Mouse (Mus musculus) liver, adult (tissue): ENCODE results near the gene Kdm2b.

Source experiments
- GATA4 ChIP-seq: IDR thresholded peaks from 2 replicates; pipeline ENCODE4 v1.6.1; 2014; ENCODE audit warnings: mild to moderate bottlenecking, low read length; ENCODE audit not compliant: insufficient replicate concordance

Kdm2b gene

DNA sequence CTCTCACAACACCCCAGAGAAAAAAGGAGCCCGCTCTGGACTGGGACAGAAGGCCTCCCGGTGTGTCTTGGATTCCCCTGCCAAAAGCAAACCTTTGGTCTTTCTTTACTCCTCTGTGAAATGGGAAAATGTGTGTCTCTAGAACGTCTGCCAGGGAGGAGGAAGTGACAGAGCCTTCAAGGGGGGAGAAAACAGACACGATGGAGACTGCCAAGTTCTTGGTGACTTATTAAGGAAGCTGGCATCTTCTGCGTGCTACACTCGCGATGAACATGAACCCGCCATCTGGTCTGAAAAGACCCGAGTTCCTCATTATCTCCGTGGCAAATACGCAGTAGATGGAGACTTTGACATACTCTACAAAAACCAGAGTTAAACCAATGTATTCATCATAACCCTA lies 24.2 kb downstream of the Kdm2b start:
- no peak for TF ChIP-seq GATA4

- no peak for TF ChIP-seq GATA4
Observed at GRCm38 (mm10) chr5:122964853-122965252, 24.8 kb downstream of the Kdm2b start.

- no peak for TF ChIP-seq GATA4
Observed at GRCm38 (mm10) chr5:122961905-122962304, 27.7 kb downstream of the Kdm2b start.

DNA sequence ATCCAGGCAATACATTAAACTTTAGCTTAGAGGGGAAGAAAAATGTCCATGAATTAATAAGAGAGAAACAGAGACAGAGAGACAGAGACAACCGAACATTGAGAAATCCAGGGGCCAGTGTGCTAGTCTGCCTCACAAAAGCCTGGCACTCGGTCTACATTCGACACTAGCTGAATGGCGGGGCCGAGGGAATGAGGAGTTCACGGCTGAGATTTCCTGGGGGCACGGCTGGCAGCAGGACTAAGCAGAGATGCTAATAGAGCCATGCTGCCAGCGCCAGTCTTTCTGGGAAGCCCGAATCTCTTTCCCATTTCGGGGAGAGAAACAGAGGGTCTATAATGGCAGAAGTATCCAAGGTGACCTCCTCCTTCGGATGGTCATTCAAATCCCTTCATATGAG lies 30.2 kb downstream of the Kdm2b start:
- no peak for TF ChIP-seq GATA4

- no peak for TF ChIP-seq GATA4
Observed at GRCm38 (mm10) chr5:122956059-122956458, 33.6 kb downstream of the Kdm2b start.

DNA sequence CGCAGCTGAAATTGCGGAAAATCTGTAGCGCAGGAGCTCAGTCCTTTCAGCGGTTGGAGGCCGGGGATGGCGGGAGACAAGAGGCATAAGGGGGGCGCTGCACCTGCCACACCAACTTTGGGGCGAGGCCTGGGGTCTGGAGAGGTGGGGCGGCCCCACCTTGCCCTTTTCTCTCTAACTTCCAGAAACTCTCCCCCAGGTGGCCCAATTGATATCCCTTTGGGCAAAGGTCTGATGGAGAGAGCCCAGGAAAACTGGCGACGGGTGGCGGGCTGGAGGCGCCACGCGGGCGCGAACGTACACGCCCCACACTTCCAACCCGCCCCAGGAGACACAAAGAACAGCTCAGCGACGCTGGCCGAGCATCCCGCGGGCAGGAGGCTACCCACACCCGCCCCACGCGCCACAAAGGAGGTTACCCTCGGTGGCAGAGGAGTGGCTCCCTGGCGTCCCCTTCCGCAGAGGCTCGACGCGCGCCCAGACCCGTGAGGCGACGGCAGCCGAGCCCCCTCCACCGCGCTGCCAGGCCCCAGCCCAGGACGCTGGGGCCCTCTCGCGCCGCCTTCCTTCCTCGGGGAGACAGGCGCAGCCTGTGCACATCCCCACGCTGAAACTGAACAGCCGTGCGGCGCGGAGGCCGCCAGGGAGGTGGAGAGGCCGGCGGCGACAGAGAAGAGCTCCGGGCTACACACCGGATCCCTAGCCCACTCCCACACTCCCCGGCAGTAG lies 37.5 kb downstream of the Kdm2b start:
- TF ChIP-seq GATA4, result no peak

GRCm38 (mm10) chr5:122951056-122951912 lies 38.3 kb downstream of the Kdm2b start:
- TF ChIP-seq GATA4, result no peak

DNA sequence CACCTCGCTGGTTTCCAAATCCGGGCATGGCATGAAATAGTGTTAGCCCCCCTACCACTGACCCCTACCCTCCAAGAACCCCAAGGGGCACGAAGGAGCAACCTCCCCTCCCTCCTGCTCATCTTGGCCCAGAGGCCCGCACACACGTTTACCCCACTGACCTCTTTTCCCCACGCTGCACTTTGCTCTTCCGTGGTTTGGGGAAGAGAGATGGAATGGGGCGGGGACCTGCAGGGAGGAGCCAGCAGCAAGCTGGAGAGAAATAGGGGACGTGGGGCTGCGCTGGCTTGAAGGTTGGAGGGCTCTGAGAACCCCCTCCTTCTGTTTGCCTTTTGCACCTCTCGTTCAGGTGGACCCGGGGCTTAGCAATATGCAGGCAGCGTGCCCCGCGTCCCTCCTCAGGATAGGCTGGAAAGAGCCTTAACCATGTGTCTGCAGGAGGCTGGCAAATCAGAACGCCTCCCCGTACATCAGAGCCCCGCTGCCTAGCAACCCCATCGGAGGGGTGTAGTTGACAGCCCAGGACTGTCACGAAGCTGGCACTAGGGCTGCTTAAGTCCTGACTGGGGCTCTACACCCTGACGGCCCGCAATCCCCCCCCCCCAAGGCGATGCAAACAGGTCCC lies 39.2 kb downstream of the Kdm2b start:
- TF ChIP-seq GATA4, result no peak

GRCm38 (mm10) chr5:122949101-122949500 lies 40.5 kb downstream of the Kdm2b start:
- TF ChIP-seq GATA4, result no peak

DNA sequence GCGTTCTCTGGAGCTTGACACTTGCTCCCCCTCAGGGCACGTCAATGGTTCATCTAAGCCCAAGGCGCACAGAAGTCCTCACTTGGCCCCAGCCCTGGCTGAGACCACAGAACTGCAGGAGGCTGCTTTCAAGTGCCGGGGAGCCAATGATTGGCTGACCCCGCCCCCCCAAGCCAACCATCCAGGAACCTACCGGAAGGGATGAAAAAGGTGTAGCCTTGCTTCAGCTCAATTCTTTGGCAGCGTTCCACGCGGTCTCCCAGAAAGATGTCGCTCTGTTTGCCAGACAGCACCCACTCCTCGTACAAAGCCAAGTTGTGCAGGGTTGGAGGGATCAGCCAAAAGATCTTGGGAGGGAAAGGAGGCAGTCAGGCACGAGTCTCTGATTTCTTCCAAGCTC lies 42.1 kb downstream of the Kdm2b start:
- no peak for TF ChIP-seq GATA4

DNA sequence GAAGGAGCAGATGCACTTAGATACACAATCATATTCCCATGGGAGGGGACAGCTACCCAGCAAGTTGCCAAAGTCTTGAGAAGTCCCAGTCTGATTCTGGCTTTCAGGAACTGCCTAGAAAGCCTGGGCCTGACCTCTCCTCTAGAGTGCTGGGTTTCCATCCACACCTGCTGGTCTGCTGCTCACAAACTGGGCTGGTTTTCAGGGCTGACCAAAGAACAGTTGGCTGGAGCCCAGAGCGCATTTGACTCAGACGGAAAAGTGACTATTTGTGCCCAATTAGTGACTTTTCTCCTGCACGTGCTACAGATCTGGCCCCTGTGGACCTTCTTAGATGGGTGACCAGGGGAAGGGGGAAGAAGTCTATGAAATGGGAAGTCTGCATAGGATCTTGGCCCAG lies 50.9 kb downstream of the Kdm2b start:
- TF ChIP-seq GATA4, result no peak

DNA sequence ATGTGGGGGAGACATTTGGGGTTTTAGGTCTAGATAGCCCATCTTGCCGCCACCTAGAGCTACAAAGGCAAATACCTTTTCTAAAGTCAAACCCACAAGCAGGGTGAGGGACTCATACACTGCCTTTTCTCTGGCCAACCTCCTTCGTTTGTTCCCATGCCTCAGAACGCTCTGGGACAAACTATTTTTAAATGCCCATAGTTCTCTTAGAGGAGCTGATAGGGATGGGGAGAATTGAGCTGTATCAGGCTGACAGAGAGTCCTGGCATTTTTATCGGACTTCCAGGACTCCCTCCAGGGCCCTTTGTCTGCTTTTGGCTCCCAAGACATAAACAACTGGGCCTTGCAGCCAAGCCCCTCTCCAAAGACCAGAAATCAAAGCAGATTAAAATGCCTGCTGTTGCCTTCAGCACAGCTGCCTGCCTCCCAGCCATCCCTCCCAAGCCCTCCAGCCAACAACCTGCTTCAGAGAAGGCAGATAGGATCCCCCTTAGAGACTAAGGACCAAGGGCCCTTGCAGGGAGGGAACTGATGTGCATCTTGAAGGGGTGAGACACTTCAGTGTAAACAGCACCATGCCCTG lies 51.6 kb downstream of the Kdm2b start:
- no peak for TF ChIP-seq GATA4

DNA sequence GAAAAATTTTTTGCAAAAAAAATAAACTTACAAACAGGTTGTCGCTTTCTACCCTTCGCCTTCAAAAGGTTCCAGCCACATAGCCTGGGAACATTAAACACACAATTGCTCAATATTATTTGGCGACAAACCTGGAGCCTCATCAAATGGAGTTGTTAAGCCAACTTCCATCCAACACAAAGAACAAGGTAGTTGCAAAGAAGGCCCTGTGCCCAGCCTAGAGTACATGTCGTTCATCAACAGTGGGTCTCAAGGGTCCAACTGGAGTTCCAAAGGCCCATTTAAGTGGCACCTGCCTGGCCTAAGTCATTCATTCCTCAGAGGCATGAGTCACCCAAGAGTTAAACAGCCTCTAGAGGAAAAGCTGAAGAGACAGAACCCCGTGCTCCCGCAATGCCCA lies 52.6 kb downstream of the Kdm2b start:
- TF ChIP-seq GATA4, result no peak

DNA sequence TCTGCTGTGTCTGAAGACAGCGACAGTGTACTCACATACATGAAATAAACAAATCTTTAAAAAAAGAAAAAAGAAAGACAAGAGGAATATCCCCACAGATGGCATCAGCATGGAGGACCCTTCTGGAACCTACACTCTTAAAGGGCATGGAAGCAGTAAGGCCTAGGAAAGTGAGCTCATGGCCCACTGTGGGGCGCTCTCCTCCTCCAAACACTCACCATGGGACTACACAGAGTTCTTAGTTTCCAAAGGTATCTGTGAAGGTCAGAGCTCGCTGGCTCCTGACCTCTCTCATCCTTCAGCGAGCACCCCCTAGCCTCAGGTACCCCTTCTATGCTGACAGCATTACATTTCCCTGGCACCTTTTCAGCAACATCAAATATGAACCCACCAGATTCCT lies 53.8 kb downstream of the Kdm2b start:
- TF ChIP-seq GATA4, result no peak

- TF ChIP-seq GATA4, result no peak
Observed at GRCm38 (mm10) chr5:122930991-122931390, 58.6 kb downstream of the Kdm2b start.

DNA sequence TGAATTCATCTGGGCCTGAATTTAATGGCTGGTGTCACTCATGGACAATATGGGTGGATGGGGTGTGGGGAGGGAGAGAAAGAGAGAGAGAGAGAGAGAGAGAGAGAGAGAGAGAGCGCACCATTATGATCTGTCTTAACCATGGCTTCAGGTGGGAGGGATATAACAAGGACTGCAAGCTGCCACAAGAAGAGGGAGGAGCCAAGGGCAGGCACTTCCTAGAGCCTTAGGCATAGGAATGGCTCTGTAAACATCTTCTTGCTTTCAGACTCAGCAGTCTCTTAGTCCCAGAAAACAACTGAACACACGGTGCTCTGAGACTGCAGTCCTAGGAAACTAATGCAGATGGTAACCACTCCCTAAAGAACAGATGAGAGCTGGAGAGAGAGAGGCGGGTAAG lies 61.3 kb downstream of the Kdm2b start:
- TF ChIP-seq GATA4, result no peak

- no peak for TF ChIP-seq GATA4
Observed at GRCm38 (mm10) chr5:122927703-122928102, 61.9 kb downstream of the Kdm2b start.
